Mouse (Mus musculus): Measurements from ENCODE around the gene Wfikkn1. TPM values are rescaled to one million over a fixed set of nuclear protein-coding genes. Genes with fewer than 3 reads are reported as not detected.

The Wfikkn1 gene
- polyA plus RNA-seq, 1 experiment from 2014 or later: 0.55 TPM

DNA sequence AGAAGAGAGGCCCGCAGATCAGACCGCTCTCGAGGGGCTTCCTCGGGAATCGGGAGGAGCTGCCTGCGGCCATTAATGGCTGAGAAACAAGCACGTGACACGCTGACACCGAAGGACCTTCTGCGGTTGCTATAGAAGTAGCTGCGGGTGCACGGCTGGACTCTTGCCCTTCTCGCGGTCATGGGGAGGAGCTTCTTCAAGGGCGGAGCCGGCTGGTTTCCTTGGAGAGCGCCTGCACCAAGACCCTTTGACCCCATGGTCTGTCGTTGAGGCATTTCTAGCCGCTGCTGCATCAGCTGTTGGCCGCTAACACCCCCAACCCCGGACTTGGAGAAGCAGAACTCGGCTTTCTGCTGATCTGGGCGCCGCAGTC, 47.4 kb downstream of the Wfikkn1 start, which contains the start of gene Stub1:
Stub1 (minus strand) TSS at position 114 of the 373 bp plus-strand sequence.
- no peaks in the 10 kb centered on the region for H3K27me3 ChIP-seq (replicated peaks)
- WGBS: 0% methylated on average over 24 of the region's 24 CpGs
- H3K36me3 ChIP-seq: peaks cover 13% of the 10 kb centered on the region
- peak within 1 kb of the TSS; percentile 95 for H3K4me2 ChIP-seq
- H3K9me3 ChIP-seq: no peaks in the 10 kb centered on the region
- H3K4me1 ChIP-seq: peaks cover 74% of the 10 kb centered on the region
- peak within 1 kb of the TSS; percentile 94 for H3K9ac ChIP-seq
- H3K27ac ChIP-seq: peak within 1 kb of the TSS; percentile 97
- ATAC-seq (ENCODE audit: insufficient read depth, low FRiP score, low read depth): peak; percentile 61
- peak within 1 kb of the TSS; percentile 89 for H3K4me3 ChIP-seq (replicated peaks)

DNA sequence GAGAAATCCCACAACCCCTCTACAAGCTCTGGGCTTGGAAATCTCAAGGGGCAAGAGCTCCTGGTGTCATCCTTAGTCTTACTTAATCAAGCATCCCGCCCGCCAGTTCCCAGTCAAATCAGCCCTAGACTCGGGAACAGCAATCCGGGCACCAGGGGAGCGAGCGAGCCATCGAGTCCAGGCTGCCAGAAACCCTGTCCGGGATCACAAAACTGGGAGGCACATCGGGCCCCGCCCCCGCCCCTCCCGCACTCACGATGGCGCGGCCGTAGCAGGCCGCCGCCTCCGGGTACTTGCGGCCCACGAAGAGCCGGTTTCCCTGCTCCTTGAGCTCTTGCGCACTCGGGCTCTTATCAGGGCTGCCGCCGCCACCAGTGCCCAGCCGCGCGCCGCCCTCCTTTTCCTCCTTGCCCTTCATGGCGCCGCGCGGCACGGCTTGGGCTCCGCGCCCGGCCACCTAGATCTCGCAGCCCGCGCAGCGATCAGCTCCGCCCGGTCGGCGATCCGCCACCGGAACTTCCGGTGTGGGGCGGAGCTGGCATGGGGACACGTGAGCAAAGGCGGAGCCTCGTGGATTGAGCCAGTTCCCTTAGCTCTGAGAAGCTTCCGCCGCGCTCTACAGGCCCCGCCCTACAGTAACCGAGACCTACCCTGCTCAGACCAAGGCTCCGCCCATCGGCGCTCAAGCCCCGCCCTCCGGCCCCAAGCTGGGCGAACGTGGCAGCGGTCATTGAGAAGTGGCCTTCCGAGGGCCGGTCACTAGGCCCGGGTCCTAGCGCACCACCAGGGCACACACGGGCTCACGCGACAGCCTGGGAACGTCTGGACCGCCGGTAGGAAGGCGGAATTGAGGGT, 48.0 kb downstream of the Wfikkn1 start:
- H3K4me1 ChIP-seq: peaks cover 78% of the 10 kb centered on the region
- under 1% methylated on average over 77 of the region's 77 CpGs for WGBS

DNA sequence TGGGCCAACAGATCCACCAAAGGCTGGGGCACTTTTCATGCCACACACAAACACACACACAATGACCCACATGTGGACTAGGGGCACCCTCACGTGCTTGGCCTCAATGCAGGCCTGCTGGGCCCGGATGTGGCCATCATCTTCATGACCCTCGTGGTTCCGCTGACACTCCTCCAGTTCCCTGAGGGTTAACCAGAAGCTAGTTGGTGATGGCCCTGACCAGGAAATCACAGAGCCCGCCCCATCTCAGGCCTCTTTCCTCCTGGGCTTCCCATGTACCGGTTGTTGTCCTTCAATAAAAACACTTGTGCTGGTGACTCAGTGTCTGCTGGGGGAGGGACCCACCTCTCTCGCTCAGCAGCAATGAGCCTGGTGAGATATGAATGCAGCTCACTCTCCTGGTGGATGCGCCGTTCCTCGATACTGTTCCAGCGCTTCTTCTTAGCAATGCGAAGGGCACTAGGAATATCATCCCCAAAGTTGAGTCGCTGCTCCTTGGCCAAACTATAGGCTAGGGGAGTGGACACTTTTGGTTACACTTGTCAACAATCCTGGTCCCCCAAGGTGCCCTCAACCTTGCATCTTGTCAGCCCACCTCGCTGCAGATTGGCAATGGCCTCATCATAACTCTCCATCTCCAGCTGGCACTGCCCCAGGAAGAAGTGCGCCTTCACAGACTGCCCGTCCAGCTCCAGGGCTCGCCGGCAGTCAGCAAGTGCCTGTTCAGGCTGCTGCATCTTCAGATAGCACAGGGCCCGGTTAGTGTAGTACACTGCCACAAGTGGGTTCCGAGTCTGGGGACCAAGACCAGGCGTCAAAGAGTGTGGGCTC, 49.0 kb downstream of the Wfikkn1 start:
- Histone ChIP-seq H3K9me3 (no peaks in the 10 kb centered on the region), H3K4me1 (peaks cover 71% of the 10 kb centered on the region), H3K27me3 (replicated peaks) (no peaks in the 10 kb centered on the region), H3K9ac (peak overlapping the region; percentile 94), H3K4me2 (peak overlapping the region; percentile 95), H3K36me3 (peaks cover 19% of the 10 kb centered on the region), H3K27ac (peak overlapping the region; percentile 97), H3K4me3 (replicated peaks) (peak overlapping the region; percentile 89)
- WGBS: 49% methylated on average over 21 of the region's 21 CpGs
- no peak for ATAC-seq (ENCODE audit: insufficient read depth, low FRiP score, low read depth)

More for the DNA sequence above, 48.0 kb downstream of the Wfikkn1 start:
- Histone ChIP-seq H3K4me3 (replicated peaks) (peak overlapping the region; percentile 89), H3K9me3 (no peaks in the 10 kb centered on the region), H3K27ac (peak overlapping the region; percentile 97), H3K4me2 (peak overlapping the region; percentile 95), H3K27me3 (replicated peaks) (no peaks in the 10 kb centered on the region), H3K9ac (peak overlapping the region; percentile 94), H3K36me3 (peaks cover 14% of the 10 kb centered on the region)
- peak; percentile 89 for ATAC-seq (ENCODE audit: insufficient read depth, low FRiP score, low read depth)

DNA sequence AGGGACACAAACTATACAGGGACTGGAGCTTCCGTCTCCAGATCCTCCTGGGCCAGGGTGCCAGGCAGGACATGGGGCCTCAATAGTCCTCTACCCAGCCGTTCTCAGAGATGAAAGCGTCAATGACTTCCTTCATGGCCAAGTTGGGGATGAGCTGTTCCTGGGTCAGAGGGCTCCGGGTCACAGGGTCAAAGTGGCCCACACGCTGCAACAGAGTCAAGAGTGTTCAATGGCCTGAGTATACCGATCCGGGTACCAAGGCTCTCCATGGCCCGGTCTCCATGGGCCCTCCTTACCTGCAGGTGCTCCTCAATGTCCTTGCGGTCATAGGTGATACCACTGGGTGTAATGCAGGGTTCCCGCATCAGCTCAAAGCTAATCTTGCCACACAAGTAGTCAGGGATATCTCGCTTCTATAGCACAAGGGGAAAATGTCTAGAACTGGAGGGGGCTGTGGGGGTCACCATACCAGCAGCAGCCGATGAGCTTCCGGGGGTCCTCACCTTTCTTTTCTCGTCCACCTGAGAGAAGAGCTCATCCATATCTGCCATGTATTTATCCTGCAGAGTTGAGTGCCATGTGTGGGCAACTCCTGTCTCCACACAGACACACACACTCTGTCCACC, 49.7 kb downstream of the Wfikkn1 start:
- peaks cover 64% of the 10 kb centered on the region for H3K4me1 ChIP-seq
- H3K4me3 ChIP-seq (replicated peaks): peak overlapping the region; percentile 89; the same call in 1 of the 2 replicates
- H3K36me3 ChIP-seq: peaks cover 19% of the 10 kb centered on the region
- no peaks in the 10 kb centered on the region for H3K9me3 ChIP-seq
- no peak overlapping the region for H3K9ac ChIP-seq
- H3K27ac ChIP-seq: no peak overlapping the region
- H3K4me2 ChIP-seq: peak overlapping the region; percentile 95; the same call in 1 of the 2 replicates
- no peak for ATAC-seq (ENCODE audit: insufficient read depth, low FRiP score, low read depth)
- H3K27me3 ChIP-seq (replicated peaks): no peaks in the 10 kb centered on the region
- 83% methylated on average over 14 of the region's 14 CpGs for WGBS

DNA sequence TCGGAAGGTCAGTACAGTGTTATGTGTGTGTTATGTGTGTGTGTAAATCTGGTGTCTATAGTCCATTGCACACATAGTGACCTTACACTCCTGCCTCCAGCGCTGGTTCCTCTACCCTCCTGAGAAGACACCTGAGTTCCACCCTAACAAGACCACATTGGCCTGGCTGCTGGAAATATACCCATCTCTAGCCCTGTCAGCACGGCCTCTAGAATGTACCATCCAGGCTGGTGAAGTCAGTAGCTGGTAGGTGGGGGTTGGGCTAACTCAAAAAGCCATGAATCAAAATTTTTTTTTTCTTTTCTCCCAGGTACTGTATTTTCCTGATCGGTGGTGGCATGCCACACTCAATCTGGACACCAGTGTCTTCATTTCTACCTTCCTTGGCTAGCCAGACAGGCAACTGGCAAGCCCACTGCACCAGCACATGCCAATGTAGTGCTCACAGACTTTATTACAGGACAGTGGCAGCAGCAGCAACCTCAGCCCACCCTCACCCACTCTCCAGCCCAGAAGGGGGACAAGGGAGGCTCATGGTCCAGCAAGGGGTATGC, 50.4 kb downstream of the Wfikkn1 start:
- H3K27me3 ChIP-seq (replicated peaks): no peaks in the 10 kb centered on the region
- H3K27ac ChIP-seq: peak overlapping the region; percentile 91; the same call in 1 of the 2 replicates
- peaks cover 19% of the 10 kb centered on the region for H3K36me3 ChIP-seq
- 80% methylated on average over 4 of the region's 4 CpGs for whole genome bisulfite sequencing
- no peaks in the 10 kb centered on the region for H3K9me3 ChIP-seq
- ATAC-seq (ENCODE audit: insufficient read depth, low FRiP score, low read depth): no peak
- peak overlapping the region; percentile 89; the same call in 1 of the 2 replicates for H3K4me3 ChIP-seq (replicated peaks)
- H3K4me1 ChIP-seq: peaks cover 61% of the 10 kb centered on the region
- no peak overlapping the region for H3K9ac ChIP-seq
- H3K4me2 ChIP-seq: peak overlapping the region; percentile 95

DNA sequence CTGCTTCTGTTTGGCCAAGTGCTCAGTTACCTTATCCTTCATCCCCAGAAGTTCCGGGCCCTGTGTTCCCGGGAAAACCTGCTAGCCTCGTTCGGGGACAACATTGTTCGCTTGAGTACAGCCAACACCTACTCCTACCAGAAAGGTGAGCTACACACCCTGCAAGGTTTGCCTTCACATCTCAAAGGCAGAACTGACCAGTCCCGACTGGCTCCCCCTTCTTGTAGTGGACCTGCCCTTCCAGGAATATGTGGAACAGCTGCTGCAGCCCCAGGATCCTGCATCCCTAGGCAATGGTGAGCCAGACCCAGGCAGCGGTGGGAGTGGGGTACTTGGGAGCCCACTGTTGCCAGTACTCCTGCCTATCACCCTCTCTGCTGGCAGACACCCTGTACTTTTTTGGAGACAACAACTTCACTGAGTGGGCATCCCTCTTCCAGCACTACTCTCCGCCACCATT, 51.1 kb downstream of the Wfikkn1 start:
- H3K27me3 ChIP-seq (replicated peaks): no peaks in the 10 kb centered on the region
- no peak for ATAC-seq (ENCODE audit: insufficient read depth, low FRiP score, low read depth)
- 36% methylated on average over 8 of the region's 8 CpGs for WGBS
- H3K27ac ChIP-seq: peak overlapping the region; percentile 91
- no peaks in the 10 kb centered on the region for H3K9me3 ChIP-seq
- H3K36me3 ChIP-seq: peaks cover 19% of the 10 kb centered on the region
- peaks cover 61% of the 10 kb centered on the region for H3K4me1 ChIP-seq
- H3K9ac ChIP-seq: peak overlapping the region; percentile 60; the same call in 1 of the 2 replicates
- H3K4me2 ChIP-seq: peak overlapping the region; percentile 75
- H3K4me3 ChIP-seq (replicated peaks): peak overlapping the region; percentile 61

DNA sequence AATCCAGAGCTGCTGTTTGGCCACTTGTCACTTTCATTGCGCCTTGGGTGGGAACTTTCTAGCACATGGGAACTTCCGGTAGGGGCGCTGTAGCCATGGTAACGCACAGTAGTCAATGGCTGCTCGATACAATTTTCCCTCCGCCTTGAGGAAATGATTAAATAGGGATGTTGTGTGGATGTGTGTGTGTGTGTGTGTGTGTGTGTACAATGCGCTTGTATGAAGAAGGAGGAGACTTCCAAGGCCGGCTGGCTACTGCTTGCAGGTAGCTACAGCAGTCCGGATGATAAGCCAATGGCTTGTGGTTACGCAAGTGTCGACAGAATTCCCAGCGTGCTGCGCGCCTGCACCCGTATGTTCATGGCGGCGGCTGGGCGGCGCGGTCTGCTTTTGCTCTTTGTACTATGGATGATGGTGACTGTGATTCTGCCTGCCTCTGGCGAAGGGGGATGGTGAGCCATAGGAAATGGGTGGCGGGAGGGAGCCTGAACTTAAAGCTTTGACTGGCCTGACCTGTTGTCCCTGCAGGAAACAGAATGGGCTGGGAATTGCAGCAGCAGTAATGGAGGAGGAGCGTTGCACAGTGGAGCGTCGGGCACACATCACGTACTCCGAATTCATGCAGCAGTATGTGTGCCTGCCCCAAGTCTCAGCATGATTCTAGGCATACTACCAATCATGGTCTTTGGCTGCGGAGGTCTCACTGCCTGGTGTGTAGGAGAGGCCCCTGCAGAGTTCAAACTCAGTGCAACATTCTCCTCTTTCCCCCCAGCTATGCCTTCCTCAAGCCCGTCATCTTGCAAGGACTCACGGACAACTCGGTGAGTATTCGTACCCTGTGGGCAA, 51.7 kb downstream of the Wfikkn1 start, which contains the start of gene Jmjd8:
Jmjd8 (plus strand) TSS at position 156 of the 846 bp plus-strand sequence.
- under 1% methylated on average over 32 of the region's 32 CpGs for WGBS
- H3K4me1 ChIP-seq: peaks cover 61% of the 10 kb centered on the region

DNA sequence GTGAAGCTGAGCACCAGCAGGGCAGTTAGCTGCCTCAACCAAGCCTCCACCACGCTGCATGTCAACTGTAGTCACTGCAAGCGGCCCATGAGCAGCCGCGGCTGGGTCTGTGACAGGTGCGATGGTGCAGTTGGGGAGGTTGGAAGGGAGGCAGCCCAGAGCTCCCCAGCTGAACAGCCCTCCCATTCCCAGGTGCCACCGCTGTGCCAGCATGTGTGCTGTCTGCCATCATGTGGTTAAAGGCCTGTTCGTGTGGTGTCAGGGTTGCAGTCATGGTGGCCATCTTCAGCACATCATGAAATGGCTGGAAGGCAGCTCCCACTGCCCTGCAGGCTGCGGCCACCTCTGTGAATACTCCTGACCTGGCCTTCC, 52.4 kb downstream of the Wfikkn1 start:
- Histone ChIP-seq H3K4me2 (peak overlapping the region; percentile 75), H3K27me3 (replicated peaks) (no peaks in the 10 kb centered on the region), H3K9ac (0 out of 2 replicates have a peak overlapping the region, but pooled peaks have one; percentile 14), H3K4me3 (replicated peaks) (peak overlapping the region; percentile 61), H3K4me1 (peaks cover 59% of the 10 kb centered on the region), H3K36me3 (peaks cover 19% of the 10 kb centered on the region), H3K9me3 (no peaks in the 10 kb centered on the region), H3K27ac (peak overlapping the region; percentile 91; the same call in 1 of the 2 replicates)
- ATAC-seq (ENCODE audit: insufficient read depth, low FRiP score, low read depth): no peak
- 84% methylated on average over 8 of the region's 8 CpGs for WGBS

More for the DNA sequence above, 51.7 kb downstream of the Wfikkn1 start, which contains the start of gene Jmjd8:
- H3K27me3 ChIP-seq (replicated peaks): no peaks in the 10 kb centered on the region
- ATAC-seq (ENCODE audit: insufficient read depth, low FRiP score, low read depth): peak; percentile 28
- peak within 1 kb of the TSS; percentile 75 for H3K4me2 ChIP-seq
- peak within 1 kb of the TSS; percentile 60; the same call in 1 of the 2 replicates for H3K9ac ChIP-seq
- H3K9me3 ChIP-seq: no peaks in the 10 kb centered on the region
- peak within 1 kb of the TSS; percentile 91 for H3K27ac ChIP-seq
- H3K4me3 ChIP-seq (replicated peaks): peak within 1 kb of the TSS; percentile 61
- H3K36me3 ChIP-seq: peaks cover 19% of the 10 kb centered on the region

Data from stomach, embryonic 15.5 days (tissue).